Mouse (Mus musculus) liver, postnatal 0 days (tissue): ENCODE measurements around the gene Smpx.

Experiments
- CTCF ChIP-seq: sonication (generic); IDR thresholded peaks from 2 replicates; pipeline ENCODE4 v1.5.1; 2016; ENCODE audit warnings: antibody characterized with exemption, low read depth
- EP300 ChIP-seq: IDR thresholded peaks from 2 replicates; pipeline ENCODE4 v1.6.1; 2016; ENCODE audit warnings: antibody characterized with exemption, low read depth, mild to moderate bottlenecking

GRCm38 (mm10) chrX:157671820-157672219 lies 26.9 kb upstream of the Smpx start:
- TF ChIP-seq CTCF = peak; percentile 49
- no peak for TF ChIP-seq EP300
